Mouse (Mus musculus): ENCODE measurements around the gene Jtb.
A peak's percentile ranks its signal among the peaks of the same experiment; 100 is the strongest.

Jtb gene

GRCm38 (mm10) chr3:90231507-90232333, at the start of gene Jtb:
Gene Jtb (plus strand): TSS chr3:90231597.
- peak; percentile 97 for DNase-seq (ENCODE audit: low read depth, low spot score)

DNA sequence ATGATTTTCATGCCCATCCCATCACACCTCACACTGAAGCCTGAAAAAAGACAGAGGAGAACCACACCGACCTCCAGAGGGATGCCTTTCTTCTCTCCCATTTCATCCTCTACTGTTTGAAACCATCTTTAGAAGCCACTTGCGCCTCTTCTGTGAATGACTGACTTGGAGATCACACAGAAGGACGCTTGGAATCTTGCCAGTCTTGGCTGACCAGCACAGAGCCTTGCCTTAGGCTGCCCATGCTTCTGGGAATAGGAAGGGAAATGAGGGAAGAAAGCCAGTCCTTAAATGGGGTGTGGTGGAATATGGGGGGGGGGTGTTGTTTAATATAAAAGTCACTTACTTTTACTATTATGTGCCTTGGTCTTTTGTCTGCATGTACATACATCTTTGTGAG, 47.8 kb upstream of the Jtb start:
- no peak for DNase-seq (ENCODE audit: low read depth, low spot score)

GRCm38 (mm10) chr3:90190859-90191510, 40.4 kb upstream of the Jtb start:
- no peak for DNase-seq (ENCODE audit: low read depth, low spot score)

- DNase-seq (ENCODE audit: low read depth, low spot score), result no peak
Measured at GRCm38 (mm10) chr3:90194759-90195158, 36.6 kb upstream of the Jtb start.

- DNase-seq (ENCODE audit: low read depth, low spot score), result no peak
Measured at GRCm38 (mm10) chr3:90195644-90196043, 35.8 kb upstream of the Jtb start.

DNA sequence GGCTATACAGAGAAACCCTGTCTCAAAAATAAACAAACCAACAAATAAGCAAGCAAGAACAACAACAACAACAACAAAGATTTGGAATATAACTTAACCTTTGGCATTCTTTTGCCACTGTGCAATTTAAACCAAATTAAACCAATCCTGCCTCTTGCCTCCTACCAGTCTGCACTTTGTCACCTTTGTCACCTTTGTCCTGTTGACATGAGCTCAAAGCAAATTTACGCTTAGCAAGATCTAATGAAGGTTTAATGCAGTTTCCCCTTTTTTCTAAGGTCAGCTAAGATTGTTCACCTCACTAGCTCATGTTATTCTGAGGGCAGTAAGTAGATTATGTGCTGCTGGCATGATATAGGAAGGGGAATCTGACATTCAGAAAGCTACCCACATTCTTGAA, 33.8 kb upstream of the Jtb start:
- DNase-seq (ENCODE audit: low read depth, low spot score), result no peak

GRCm38 (mm10) chr3:90202884-90203283, 28.5 kb upstream of the Jtb start:
- DNase-seq (ENCODE audit: low read depth, low spot score), result no peak

DNA sequence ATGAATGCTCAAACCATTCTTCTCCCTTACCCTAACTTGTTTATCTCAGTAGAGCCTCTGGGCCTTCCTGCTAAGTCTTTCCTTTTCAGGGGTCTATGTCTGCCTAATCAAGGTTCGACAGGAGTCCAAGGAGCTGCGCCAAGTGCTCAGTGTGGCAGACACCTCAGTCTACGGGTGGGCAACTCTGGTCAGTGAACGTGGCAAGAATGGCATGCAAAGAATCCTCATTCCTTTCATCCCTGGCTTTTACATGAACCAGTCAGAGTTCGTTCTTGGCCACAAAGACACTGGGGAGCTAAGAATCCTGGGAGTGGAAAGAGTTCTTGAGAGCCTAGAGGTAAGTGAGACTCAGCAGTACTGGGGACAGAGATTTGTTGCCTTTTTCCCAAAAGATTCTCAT, 27.8 kb upstream of the Jtb start:
- no peak for DNase-seq (ENCODE audit: low read depth, low spot score)

- no peak for DNase-seq (ENCODE audit: low read depth, low spot score)
Measured at GRCm38 (mm10) chr3:90204582-90204981, 26.8 kb upstream of the Jtb start.

- DNase-seq (ENCODE audit: low read depth, low spot score), result no peak
Measured at GRCm38 (mm10) chr3:90208662-90209061, 22.7 kb upstream of the Jtb start.

DNA sequence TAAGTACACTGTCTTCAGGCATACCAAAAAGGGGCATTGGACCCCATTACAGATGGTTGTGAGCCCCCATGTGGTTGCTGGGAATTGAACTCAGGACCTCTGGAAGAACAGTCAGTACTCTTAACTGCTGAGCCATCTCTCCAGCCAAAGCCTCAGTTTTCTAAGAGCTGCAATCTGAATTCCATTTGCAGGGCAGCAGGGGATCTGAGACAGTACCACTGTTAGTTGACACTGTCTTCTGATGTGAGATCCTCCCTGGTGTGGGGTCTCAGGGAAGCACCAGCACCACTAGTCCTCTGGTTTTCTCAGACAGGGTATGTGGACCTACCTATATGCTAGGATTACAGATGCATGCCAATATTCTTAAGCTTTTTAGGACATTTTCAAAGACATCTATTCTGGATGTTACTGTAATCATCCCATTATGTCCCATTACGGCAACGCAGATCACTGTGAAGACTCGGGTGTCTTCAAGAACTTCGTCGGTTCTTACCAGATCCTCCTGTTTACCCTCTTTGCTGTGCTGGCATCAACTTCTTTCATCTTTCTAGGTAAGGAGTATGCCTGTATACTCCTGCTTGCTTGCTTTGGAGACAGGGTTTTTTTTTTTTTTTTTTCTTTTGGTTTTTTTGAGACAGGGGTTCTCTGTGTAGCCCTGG, 21.4 kb upstream of the Jtb start:
- peak; percentile 56 for DNase-seq (ENCODE audit: low read depth, low spot score)

DNA sequence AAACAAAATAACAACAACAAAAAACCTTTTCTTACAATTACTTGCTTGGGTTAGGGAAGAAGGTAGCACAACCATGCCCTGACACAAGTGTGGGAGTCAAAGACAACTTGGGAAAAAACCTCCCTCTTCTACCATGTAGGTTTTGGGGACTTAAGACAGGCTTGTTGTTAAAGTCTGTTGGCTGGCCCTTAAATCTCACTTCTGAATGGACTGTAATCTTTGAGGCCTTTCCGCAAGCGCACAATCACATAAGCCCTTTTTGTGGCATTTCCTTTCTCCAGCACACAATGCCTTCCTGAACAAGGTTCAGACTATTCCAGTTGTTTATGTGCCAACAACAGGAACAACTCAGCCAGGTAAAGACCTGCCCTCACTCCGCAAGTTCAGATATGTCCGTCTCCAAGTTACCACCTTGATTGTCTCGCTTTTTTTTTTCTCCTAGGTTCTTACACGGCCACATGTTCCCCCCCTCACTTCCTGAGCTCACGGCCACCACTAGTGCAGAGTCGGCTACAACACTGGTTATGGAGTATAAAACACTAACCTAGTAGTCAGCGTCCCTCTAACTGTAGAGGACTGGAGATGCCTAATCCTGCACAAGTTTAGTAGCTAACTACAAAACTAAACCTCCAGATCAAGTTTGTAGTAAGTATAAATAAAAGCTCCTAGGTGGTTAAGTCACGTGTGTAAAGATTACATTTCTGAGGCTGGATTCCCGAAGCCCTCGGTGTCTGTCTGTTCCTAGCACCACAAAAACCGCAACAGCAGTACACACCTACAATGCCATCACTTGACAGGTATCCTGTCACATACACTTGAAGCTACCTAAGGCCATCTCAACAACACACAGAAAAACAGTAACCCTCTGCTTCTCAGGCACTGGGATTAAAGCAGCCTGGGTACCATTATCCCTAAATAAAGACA, 19.7 kb upstream of the Jtb start:
- DNase-seq (ENCODE audit: low read depth, low spot score), result no peak

DNA sequence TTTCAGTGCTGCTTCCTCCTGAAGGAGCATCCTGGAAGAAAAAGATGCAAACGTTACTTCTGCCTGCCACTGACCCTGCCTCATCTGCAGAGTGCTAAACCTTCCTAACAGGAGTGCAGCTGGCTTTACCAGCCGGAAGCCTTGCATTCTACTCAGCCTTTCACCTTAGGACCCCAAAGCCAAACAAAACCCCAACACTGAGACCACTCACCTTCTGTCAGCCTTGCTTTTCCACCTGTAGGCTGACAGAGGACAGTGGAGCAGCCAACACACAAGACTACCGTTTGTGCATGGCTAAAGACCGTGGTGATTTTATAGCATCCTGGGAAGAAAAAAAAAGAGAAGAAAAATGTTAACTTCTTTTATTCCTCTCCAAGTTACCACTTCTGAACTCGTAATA, 18.7 kb upstream of the Jtb start:
- DNase-seq (ENCODE audit: low read depth, low spot score), result no peak

GRCm38 (mm10) chr3:90213377-90213866, 18.0 kb upstream of the Jtb start, which contains the start of the genes Rps27 and Rab13:
Gene Rps27 (minus strand): TSS chr3:90213651.
Gene Rab13 (plus strand): TSS chr3:90213695.
- DNase-seq (ENCODE audit: low read depth, low spot score), result peak; percentile 95

DNA sequence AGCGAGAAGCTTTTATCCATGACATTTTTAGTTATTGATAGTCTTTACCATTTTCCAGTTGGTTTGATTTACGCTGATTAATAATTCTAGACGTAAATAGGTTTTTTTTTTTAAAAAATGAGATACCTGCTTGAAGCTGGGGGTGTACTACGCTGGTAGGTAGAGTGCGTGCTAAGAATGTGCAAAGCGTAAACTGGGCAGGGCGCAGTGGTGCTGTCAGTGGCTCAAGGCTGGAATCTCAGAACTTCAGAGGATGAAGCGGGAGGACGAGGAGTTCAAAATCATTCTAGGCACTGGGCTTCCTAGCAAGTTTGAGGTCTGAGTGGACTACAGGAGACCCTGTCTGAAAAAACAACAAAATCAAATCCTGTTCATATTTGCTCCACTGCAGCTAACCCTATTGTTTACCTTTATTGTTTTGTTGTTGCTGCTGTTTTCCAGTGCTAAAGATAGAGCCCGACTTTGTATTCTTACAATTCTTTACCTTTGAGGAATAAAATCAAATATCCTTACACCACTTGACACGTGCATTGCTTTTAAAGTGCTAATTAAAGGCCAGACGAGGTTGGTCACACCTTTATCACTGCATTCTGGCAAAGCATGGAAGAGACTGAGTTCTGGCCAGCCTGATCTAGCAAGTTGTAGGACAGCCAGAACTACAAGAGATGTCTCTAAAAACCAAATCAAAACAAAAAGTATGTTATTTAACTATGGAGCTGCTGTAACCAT, 17.3 kb upstream of the Jtb start:
- DNase-seq (ENCODE audit: low read depth, low spot score), result no peak

DNA sequence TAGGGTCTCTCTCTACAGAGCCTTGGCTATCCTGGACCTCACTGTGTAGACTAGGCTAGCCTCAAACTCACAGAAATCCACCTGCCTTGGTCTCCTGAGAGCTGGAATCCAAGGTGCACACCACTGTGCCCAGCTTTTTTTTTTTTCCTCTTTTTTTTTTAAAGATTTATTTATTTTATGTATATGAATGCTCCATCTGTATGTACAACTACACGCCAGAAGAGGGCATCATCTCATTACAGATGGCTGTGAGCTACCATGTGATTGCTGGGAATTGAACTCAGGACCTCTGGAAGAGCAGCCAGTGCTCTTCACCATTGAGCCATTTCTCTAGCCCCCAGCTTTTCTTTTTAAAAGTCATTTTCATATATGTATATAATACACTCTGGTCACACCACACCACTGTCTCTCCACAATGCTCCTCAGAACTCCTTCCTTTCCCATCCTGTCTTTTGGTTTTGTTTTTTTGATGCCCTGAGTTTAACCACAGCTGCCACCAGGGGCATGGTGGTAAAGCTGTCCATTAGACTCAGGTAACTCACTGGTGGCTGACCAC, 15.5 kb upstream of the Jtb start:
- DNase-seq (ENCODE audit: low read depth, low spot score), result no peak

DNA sequence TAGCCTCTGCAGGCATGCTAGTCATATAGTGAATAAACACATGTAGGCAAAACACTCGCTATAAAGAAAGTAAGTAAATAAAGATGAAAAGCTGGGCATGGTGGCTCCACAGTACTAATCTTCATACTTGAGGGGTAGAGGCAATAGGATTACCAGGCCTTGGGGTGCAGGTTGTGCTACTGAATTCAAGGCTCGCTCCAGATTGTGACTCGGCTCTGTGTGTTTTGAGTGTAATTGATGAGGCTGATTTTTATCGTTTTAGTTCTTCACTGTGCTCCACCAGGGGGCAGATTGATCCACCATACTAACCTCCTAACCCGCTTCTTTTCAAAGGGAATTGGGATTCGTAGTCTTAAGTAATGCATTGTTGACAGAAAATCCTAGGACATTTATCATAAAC, 11.3 kb upstream of the Jtb start:
- DNase-seq (ENCODE audit: low read depth, low spot score), result peak; percentile 71

GRCm38 (mm10) chr3:90220531-90220951, 10.9 kb upstream of the Jtb start:
- no peak for DNase-seq (ENCODE audit: low read depth, low spot score)

DNA sequence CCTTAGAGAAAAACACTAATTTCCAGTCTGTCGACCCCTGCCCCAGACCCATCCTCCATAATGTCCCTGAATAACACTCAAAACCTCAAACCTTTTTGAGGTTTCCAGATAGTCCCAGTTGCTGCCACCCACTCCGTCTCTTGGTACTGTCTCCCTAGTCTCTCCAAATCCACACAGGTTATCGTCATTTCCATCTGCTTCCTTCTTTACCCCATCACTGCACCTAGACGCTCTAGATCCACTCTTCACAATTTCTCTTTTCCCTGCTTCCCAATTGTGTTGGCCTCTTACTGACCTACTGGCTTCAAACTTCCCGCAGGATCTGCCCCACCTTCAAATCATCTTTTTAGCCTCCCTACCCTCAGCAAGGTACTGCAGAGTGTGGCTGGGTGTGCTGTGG, 10.3 kb upstream of the Jtb start:
- no peak for DNase-seq (ENCODE audit: low read depth, low spot score)

GRCm38 (mm10) chr3:90222455-90222854, 8.9 kb upstream of the Jtb start:
- no peak for DNase-seq (ENCODE audit: low read depth, low spot score)
